Mouse (Mus musculus) kidney, adult 2 months (tissue): ENCODE data around the gene Tctn3.

Source experiments
- CTCF ChIP-seq: fragments of 200-500 bp; conservative IDR thresholded peaks from 2 replicates; pipeline ENCODE4 v1.5.1; 2011; ENCODE audit warnings: low read depth, mild to moderate bottlenecking, control low read depth, low read length, moderate library complexity, mixed read lengths; ENCODE audit not compliant: insufficient read depth, insufficient read length
- POLR2A ChIP-seq: fragments of 200-500 bp; IDR thresholded peaks from one replicate; pipeline ENCODE4 v1.6.1; 2011; ENCODE audit warnings: low read depth, low read length, control low read depth

- TF ChIP-seq POLR2A: no peak
- TF ChIP-seq CTCF: no peak
Observed at GRCm38 (mm10) chr19:40605189-40605588, 6.8 kb downstream of the Tctn3 start.
